In genomic region chr11:52994688-52995087, GRCm38 (mm10) we compare ENCODE assay signal across 15 mouse cellular contexts.
DNase-seq lines count a peak whose midpoint lies in the region; ATAC-seq lines count a peak whose summit lies in the region.
"Had no signal": no experiment of that assay in that cellular context is flagged by ENCODE, and none has a peak within 500 bp of the region (broad histone marks: within the 10 kb centered on the region; RNA-seq: fewer than 3 reads in every experiment).

No protein-coding gene starts in this region.

- DNase-seq in cerebellum, postnatal 14 days = peak; percentile 32 to 59
- no peak for DNase-seq in cerebellum, adult 9-10 months
- DNase-seq in frontal cortex, postnatal 14 days (ENCODE audit: low spot score in 2 of 2) = no peak
- DNase-seq in layer of hippocampus, adult 9-11 months = peak; percentile 47
- DNase-seq in layer of hippocampus, postnatal 10 days (ENCODE audit: low spot score in 2 of 2) = no peak
- DNase-seq in adrenal gland, postnatal 10 days = no peak
- DNase-seq: adrenal gland, adult 2 months; adrenal gland, postnatal 25 days; B cell, adult 2 months; cerebellum, adult 9-11 months; gastrocnemius, adult 2 months; gastrocnemius, postnatal 14 days had no signal

- peak; percentile 80 for ATAC-seq in frontal cortex, adult (ENCODE audit: low TSS enrichment)
- ATAC-seq: forebrain, embryonic 15.5 days; intestine, postnatal 0 days had no signal

Comparison
In these comparisons a context has a peak if more than half of its experiments do, and no peak if none do; other contexts are left out.
1. DNase-seq: peak in cerebellum, postnatal 14 days (2 of 2) and layer of hippocampus, adult 9-11 months (single experiment); none in cerebellum, adult 9-10 months (single experiment), frontal cortex, postnatal 14 days (0 of 2), layer of hippocampus, postnatal 10 days (0 of 2) and adrenal gland, postnatal 10 days (single experiment).